Mouse (Mus musculus): ENCODE measurements around the gene 9530003J23Rik. TPM values are rescaled to one million over a fixed set of nuclear protein-coding genes. Genes with fewer than 3 reads are reported as not detected.
"Not testable (repeated sequence)": the region's sequence is repeated elsewhere in the genome, so short reads cannot be mapped to it uniquely, and the experiment has no call there.

The 9530003J23Rik gene
- not detected in 2 replicates for polyA plus RNA-seq (2015; fragmentation: Nextera tagmentation; extraction: Ambion mirVana)

- Histone ChIP-seq H3K4me1 (replicated peaks; ENCODE audit: control insufficient read depth, insufficient read depth) (no peaks in the 10 kb centered on the region), H3K27ac (replicated peaks) (no peak within 1 kb of the TSS), H3K4me3 (ENCODE audit: low read depth, low read length) (no peak within 1 kb of the TSS), H3K36me3 (ENCODE audit: control insufficient read depth, insufficient read depth, low read length) (no peaks in the 10 kb centered on the region), H3K27me3 (ENCODE audit: control insufficient read depth, insufficient read depth, low read length) (no peaks in the 10 kb centered on the region), H3K9ac (ENCODE audit: low read length) (no peak within 1 kb of the TSS), H3K4me2 (replicated peaks; ENCODE audit: low read depth) (no peak within 1 kb of the TSS), H3K9me3 (ENCODE audit: control insufficient read depth, low read length) (no peaks in the 10 kb centered on the region)
- 74% methylated on average over 12 of the region's 12 CpGs for WGBS
- TF ChIP-seq EP300 (optimal IDR thresholded peaks at IDR 0.05) (no peak), CTCF (IDR thresholded peaks at IDR 0.05; ENCODE audit: low read depth) (no peak)
- DNase-seq (ENCODE audit: low spot score) (no peak), ATAC-seq (ENCODE audit: low FRiP score, low TSS enrichment) (no peak)
Measured at GRCm38 (mm10) chr10:117238603-117239002, at the start of gene 9530003J23Rik. Gene 9530003J23Rik (minus strand): TSS chr10:117238703.

- Histone ChIP-seq H3K9me3 (ENCODE audit: control insufficient read depth, low read length) (no peaks in the 10 kb centered on the region), H3K9ac (ENCODE audit: low read length) (no peak overlapping the region), H3K36me3 (ENCODE audit: control insufficient read depth, insufficient read depth, low read length) (no peaks in the 10 kb centered on the region), H3K4me3 (ENCODE audit: low read depth, low read length) (no peak overlapping the region), H3K4me2 (replicated peaks; ENCODE audit: low read depth) (no peak overlapping the region), H3K27ac (replicated peaks) (no peak overlapping the region), H3K27me3 (ENCODE audit: control insufficient read depth, insufficient read depth, low read length) (no peaks in the 10 kb centered on the region), H3K4me1 (replicated peaks; ENCODE audit: control insufficient read depth, insufficient read depth) (no peaks in the 10 kb centered on the region)
- no peak for TF ChIP-seq CTCF (IDR thresholded peaks at IDR 0.05; ENCODE audit: low read depth)
- no peak for TF ChIP-seq EP300 (optimal IDR thresholded peaks at IDR 0.05)
- no peak for ATAC-seq (ENCODE audit: low FRiP score, low TSS enrichment)
- DNase-seq (ENCODE audit: low spot score): no peak
- WGBS: 63% methylated on average over 3 of the region's 3 CpGs
Measured at GRCm38 (mm10) chr10:117287226-117287850, 48.8 kb upstream of the 9530003J23Rik start.

- H3K27ac ChIP-seq (replicated peaks): no peak overlapping the region
- no peak for ATAC-seq (ENCODE audit: low FRiP score, low TSS enrichment)
- 85% methylated on average over 6 of the region's 6 CpGs for WGBS
- no peaks in the 10 kb centered on the region for H3K9me3 ChIP-seq (ENCODE audit: control insufficient read depth, low read length)
- no peak overlapping the region for H3K4me2 ChIP-seq (replicated peaks; ENCODE audit: low read depth)
- DNase-seq (ENCODE audit: low spot score): no peak
- no peak overlapping the region for H3K4me3 ChIP-seq (ENCODE audit: low read depth, low read length)
- 0 out of 2 replicates have a peak, but pooled peaks cover 2% of the 10 kb centered on the region for H3K4me1 ChIP-seq (replicated peaks; ENCODE audit: control insufficient read depth, insufficient read depth)
- H3K36me3 ChIP-seq (ENCODE audit: control insufficient read depth, insufficient read depth, low read length): no peaks in the 10 kb centered on the region
- no peak overlapping the region for H3K9ac ChIP-seq (ENCODE audit: low read length)
- TF ChIP-seq EP300 (optimal IDR thresholded peaks at IDR 0.05): no peak
- TF ChIP-seq CTCF (IDR thresholded peaks at IDR 0.05; ENCODE audit: low read depth): no peak
- H3K27me3 ChIP-seq (ENCODE audit: control insufficient read depth, insufficient read depth, low read length): no peaks in the 10 kb centered on the region
Measured at GRCm38 (mm10) chr10:117286366-117286970, 48.0 kb upstream of the 9530003J23Rik start.

- 48% methylated on average over 2 of the region's 7 CpGs for WGBS
- H3K4me3 ChIP-seq (ENCODE audit: low read depth, low read length); H3K9ac ChIP-seq (ENCODE audit: low read length); H3K27me3 ChIP-seq (ENCODE audit: control insufficient read depth, insufficient read depth, low read length); H3K36me3 ChIP-seq (ENCODE audit: control insufficient read depth, insufficient read depth, low read length); H3K9me3 ChIP-seq (ENCODE audit: control insufficient read depth, low read length); H3K4me1 ChIP-seq (replicated peaks; ENCODE audit: control insufficient read depth, insufficient read depth); ATAC-seq (ENCODE audit: low FRiP score, low TSS enrichment); H3K4me2 ChIP-seq (replicated peaks; ENCODE audit: low read depth); H3K27ac ChIP-seq (replicated peaks); DNase-seq (ENCODE audit: low spot score): not testable (repeated sequence)
Measured at GRCm38 (mm10) chr10:117285584-117285983, 47.1 kb upstream of the 9530003J23Rik start.

GRCm38 (mm10) chr10:117284578-117285520 lies 46.3 kb upstream of the 9530003J23Rik start:
- no peak for TF ChIP-seq EP300 (optimal IDR thresholded peaks at IDR 0.05)
- no peaks in the 10 kb centered on the region for H3K36me3 ChIP-seq (ENCODE audit: control insufficient read depth, insufficient read depth, low read length)
- H3K9me3 ChIP-seq (ENCODE audit: control insufficient read depth, low read length): no peaks in the 10 kb centered on the region
- 0 out of 2 replicates have a peak, but pooled peaks cover 2% of the 10 kb centered on the region for H3K4me1 ChIP-seq (replicated peaks; ENCODE audit: control insufficient read depth, insufficient read depth)
- H3K4me3 ChIP-seq (ENCODE audit: low read depth, low read length): no peak overlapping the region
- no peaks in the 10 kb centered on the region for H3K27me3 ChIP-seq (ENCODE audit: control insufficient read depth, insufficient read depth, low read length)
- no peak overlapping the region for H3K27ac ChIP-seq (replicated peaks)
- H3K9ac ChIP-seq (ENCODE audit: low read length): no peak overlapping the region
- WGBS: 79% methylated on average over 10 of the region's 10 CpGs
- no peak overlapping the region for H3K4me2 ChIP-seq (replicated peaks; ENCODE audit: low read depth)
- ATAC-seq (ENCODE audit: low FRiP score, low TSS enrichment) (no peak), DNase-seq (ENCODE audit: low spot score) (no peak)

All from stomach, postnatal 0 days (tissue).